Mouse (Mus musculus) forebrain, embryonic 14.5 days (tissue): ENCODE results near the gene Cel. TPM values are rescaled to one million over a fixed set of nuclear protein-coding genes. Genes with fewer than 3 reads are reported as not detected.

Experiments
- ATAC-seq: fragments of 200-750 bp; cut with Nextera tagmentation; 2 replicates; pipeline ENCODE4 v1.8.0; 2017; ENCODE audit warnings: mild to moderate bottlenecking, moderate library complexity
- DNase-seq: peaks from one replicate; pipeline ENCODE4 v3.0.0-alpha.2; 2015; ENCODE audit warnings: low spot score
- H3K27ac ChIP-seq: fragments of 300-500 bp; sonication (generic); 2 replicates; pipeline ENCODE4 v1.5.1; 2014; ENCODE audit warnings: low read depth, mild to moderate bottlenecking, control low read depth, low read length, moderate library complexity
- H3K27me3 ChIP-seq: fragments of 300-500 bp; sonication (generic); replicated peaks from 2 replicates; pipeline ENCODE4 v1.6.1; 2014; ENCODE audit warnings: low read length, control low read depth, mixed read lengths; ENCODE audit not compliant: control insufficient read depth, insufficient read depth
- H3K36me3 ChIP-seq: fragments of 300-500 bp; sonication (generic); 2 replicates; pipeline ENCODE4 v1.6.1; 2014; ENCODE audit warnings: low read length, control low read depth; ENCODE audit not compliant: control insufficient read depth, insufficient read depth
- H3K4me1 ChIP-seq: fragments of 300-500 bp; sonication (generic); 2 replicates; pipeline ENCODE4 v1.6.1; 2014; ENCODE audit warnings: antibody characterized with exemption, low read length, control low read depth; ENCODE audit not compliant: control insufficient read depth, insufficient read depth
- H3K4me2 ChIP-seq: fragments of 300-500 bp; sonication (generic); 2 replicates; pipeline ENCODE4 v1.6.1; 2014; ENCODE audit warnings: mild to moderate bottlenecking, control low read depth, low read length
- H3K4me3 ChIP-seq: fragments of 300-500 bp; sonication (generic); 2 replicates; pipeline ENCODE4 v1.5.1; 2014; ENCODE audit warnings: low read depth, low read length, control low read depth
- H3K9ac ChIP-seq: fragments of 300-500 bp; sonication (generic); 2 replicates; pipeline ENCODE4 v1.6.1; 2014; ENCODE audit warnings: mild to moderate bottlenecking, low read length, control low read depth, moderate library complexity
- H3K9me3 ChIP-seq: fragments of 300-500 bp; sonication (generic); replicated peaks from 2 replicates; pipeline ENCODE4 v1.6.1; 2016; ENCODE audit warnings: low read length, control low read depth, mixed read lengths; ENCODE audit not compliant: control insufficient read depth
- WGBS: fragments of 180-500 bp; shearing (Covaris S2); extraction: QIAGEN DNeasy Blood & Tissue Kit; methylation state at CpG from one replicate; pipeline ENCODE4 v1.1.7; 2014; 5-methylcytosine and 5-hydroxymethylcytosine counted together
- microRNA-seq: library from miRNA; unstranded; fragments of <30 nt; microRNA quantifications from one replicate; pipeline ENCODE4, GENCODE M21; 2016
- polyA plus RNA-seq: library from polyadenylated mRNA; unstranded; fragments of >200 nt; fragmentation: Nextera tagmentation; extraction: Ambion mirVana; gene quantifications from 2 replicates; pipeline ENCODE4 v1.2.1, GENCODE M21; 2014

The Cel gene
- polyA plus RNA-seq, 1 experiment from 2014 or later, result not detected

DNA sequence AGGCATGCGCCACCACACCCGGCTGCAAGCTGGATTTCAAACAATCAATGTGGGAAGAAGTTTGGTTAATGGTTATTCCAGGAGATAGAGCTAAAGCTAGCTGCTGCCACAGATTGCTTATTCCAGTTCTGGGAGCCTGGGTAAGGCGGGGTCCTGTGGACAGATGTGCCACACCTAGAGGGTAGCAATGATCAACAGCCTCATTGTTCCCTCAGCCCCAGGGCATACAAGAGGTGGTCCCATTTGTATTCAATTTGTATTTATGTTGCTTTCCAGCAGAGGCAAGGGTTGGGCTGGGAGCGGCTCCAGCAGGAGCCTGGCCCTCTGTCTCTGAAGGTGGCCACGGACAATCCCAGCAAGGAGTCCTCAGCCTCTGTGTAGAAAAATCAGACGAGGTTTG is 56.9 kb downstream of the Cel start:
- ATAC-seq, result no peak
- Histone ChIP-seq H3K9ac (no peak overlapping the region), H3K4me3 (no peak overlapping the region), H3K27me3 (no peaks in the 10 kb centered on the region), H3K4me1 (no peaks in the 10 kb centered on the region), H3K4me2 (no peak overlapping the region), H3K9me3 (no peaks in the 10 kb centered on the region), H3K27ac (no peak overlapping the region), H3K36me3 (no peaks in the 10 kb centered on the region)
- 80% methylated on average over 6 of the region's 6 CpGs for WGBS
- no peak for DNase-seq

DNA sequence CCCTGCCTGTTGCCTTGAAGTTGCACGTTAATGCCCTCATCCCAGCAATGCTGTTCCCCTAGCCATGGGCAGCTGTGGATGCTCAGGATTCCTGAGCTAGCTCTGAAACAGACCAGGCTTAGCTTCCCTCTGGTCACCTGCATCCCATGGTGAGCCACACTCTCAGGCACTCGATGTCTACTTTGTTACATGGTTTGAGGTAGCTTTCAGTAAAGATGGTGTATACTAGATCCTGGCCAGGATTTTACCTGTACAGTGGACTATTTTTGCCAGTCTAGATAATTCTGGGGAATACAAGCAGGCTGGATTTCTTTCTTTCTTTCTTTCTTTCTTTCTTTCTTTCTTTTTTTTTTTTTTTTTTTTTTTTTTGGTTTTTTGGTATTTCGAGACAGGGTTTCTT is 57.4 kb downstream of the Cel start, which contains the start of gene Gm10134:
Gene Gm10134 (plus strand): TSS at position 301 of the 400 bp plus-strand sequence.
- no peaks in the 10 kb centered on the region for H3K9me3 ChIP-seq
- no peak within 1 kb of the TSS for H3K9ac ChIP-seq
- no peaks in the 10 kb centered on the region for H3K36me3 ChIP-seq
- no peaks in the 10 kb centered on the region for H3K27me3 ChIP-seq
- H3K4me1 ChIP-seq, result no peaks in the 10 kb centered on the region
- no peak within 1 kb of the TSS for H3K4me3 ChIP-seq
- WGBS, result 94% methylated on average over 3 of the region's 3 CpGs
- DNase-seq, result no peak
- no peak within 1 kb of the TSS for H3K27ac ChIP-seq
- H3K4me2 ChIP-seq, result no peak within 1 kb of the TSS
- ATAC-seq, result no peak

Small RNA genes lying within 50 kb of the gene (microRNA-seq; reads per million reads assigned to microRNA genes)
- gene Gm22824, result not detected

Other genes with a start within 250 kb of the Cel start
- gene Ppp1r26, start 116.6 kb downstream of the Cel start, polyA plus RNA-seq, result 4.6 and 5.6 TPM in 2 replicates
- gene 1700007K13Rik, start 97.1 kb downstream of the Cel start, polyA plus RNA-seq, result 2.5 and 3.2 TPM in 2 replicates
- gene Mrps2, start 95.3 kb downstream of the Cel start, polyA plus RNA-seq, result 55.0 and 59.2 TPM in 2 replicates
- gene Gbgt1, start 66.5 kb downstream of the Cel start, polyA plus RNA-seq, result 0.22 and 0.33 TPM in 2 replicates
- gene Gm10134, start 57.3 kb downstream of the Cel start, polyA plus RNA-seq, result 0.94 TPM in 1 of 2 replicates, not detected in the other
- gene Ralgds, start 50.3 kb downstream of the Cel start, polyA plus RNA-seq, result 63.3 and 82.1 TPM in 2 replicates
- 20.5 and 28.6 TPM in 2 replicates for gene Gtf3c5, start 20.3 kb upstream of the Cel start, polyA plus RNA-seq
- 0.12 TPM in 1 of 2 replicates, not detected in the other for gene Gfi1b, start 58.6 kb upstream of the Cel start, polyA plus RNA-seq
- 17.7 and 25.5 TPM in 2 replicates for gene Tsc1, start 77.8 kb upstream of the Cel start, polyA plus RNA-seq
- 1.8 and 2.8 TPM in 2 replicates for gene Spaca9, start 136.3 kb upstream of the Cel start, polyA plus RNA-seq
- gene Ak8, start 136.8 kb upstream of the Cel start, polyA plus RNA-seq, result 2.0 and 2.2 TPM in 2 replicates